Mouse (Mus musculus): ENCODE measurements around the gene Hspa5. TPM values are rescaled to one million over a fixed set of nuclear protein-coding genes. Genes with fewer than 3 reads are reported as not detected.
"Not testable (repeated sequence)": the region's sequence is repeated elsewhere in the genome, so short reads cannot be mapped to it uniquely, and the experiment has no call there.

Hspa5 gene
- polyA plus RNA-seq, 1 experiment = 520 TPM

GRCm38 (mm10) chr2:34805364-34805950, 33.7 kb downstream of the Hspa5 start:
- Histone ChIP-seq H3K79me3 (ENCODE audit: low read depth) (peaks cover 67% of the 10 kb centered on the region), H3K27me3 (ENCODE audit: control insufficient read depth, insufficient read depth, insufficient read length) (no peaks in the 10 kb centered on the region), H3K36me3 (ENCODE audit: control insufficient read depth, insufficient read depth) (peaks cover 47% of the 10 kb centered on the region), H3K4me3 (ENCODE audit: insufficient read depth, poor library complexity, severe bottlenecking) (no peak overlapping the region), H3K79me2 (ENCODE audit: control insufficient read depth, insufficient read depth) (peaks cover 83% of the 10 kb centered on the region), H3ac (ENCODE audit: control insufficient read depth, insufficient read length, low read depth) (no peak overlapping the region)
- TF ChIP-seq MYOD1 (IDR thresholded peaks at IDR 0.05; ENCODE audit: control insufficient read depth, insufficient read length, low read depth) (no peak), FOSL1 (IDR thresholded peaks at IDR 0.05; ENCODE audit: insufficient read depth, low read length, poor library complexity, severe bottlenecking) (no peak), CTCF (IDR thresholded peaks at IDR 0.05; ENCODE audit: control insufficient read depth, insufficient read depth, insufficient read length) (no peak), CEBPB (IDR thresholded peaks at IDR 0.05; ENCODE audit: low read depth) (no peak), MAX (IDR thresholded peaks at IDR 0.05) (no peak)

- H3K27me3 ChIP-seq (ENCODE audit: control insufficient read depth, insufficient read depth, insufficient read length) = no peaks in the 10 kb centered on the region
- peaks cover 71% of the 10 kb centered on the region for H3K79me3 ChIP-seq (ENCODE audit: low read depth)
- TF ChIP-seq MAX (IDR thresholded peaks at IDR 0.05) (no peak), USF1 (IDR thresholded peaks at IDR 0.05; ENCODE audit: low read depth) (no peak), MYOD1 (IDR thresholded peaks at IDR 0.05; ENCODE audit: control insufficient read depth, insufficient read length, low read depth) (peak; percentile 71), FOSL1 (IDR thresholded peaks at IDR 0.05; ENCODE audit: insufficient read depth, low read length, poor library complexity, severe bottlenecking) (no peak)
- no peak overlapping the region for H3ac ChIP-seq (ENCODE audit: control insufficient read depth, insufficient read length, low read depth)
- peaks cover 99% of the 10 kb centered on the region for H3K79me2 ChIP-seq (ENCODE audit: control insufficient read depth, insufficient read depth)
- H3K4me3 ChIP-seq (ENCODE audit: insufficient read depth, poor library complexity, severe bottlenecking) = no peak overlapping the region
- peaks cover 71% of the 10 kb centered on the region for H3K36me3 ChIP-seq (ENCODE audit: control insufficient read depth, insufficient read depth)
Observed at GRCm38 (mm10) chr2:34808057-34808456, 36.3 kb downstream of the Hspa5 start.

- no peak for TF ChIP-seq MYOG (IDR thresholded peaks at IDR 0.05; ENCODE audit: control insufficient read depth, extremely low read depth, insufficient read length)
- no peak for TF ChIP-seq MYOD1 (IDR thresholded peaks at IDR 0.05; ENCODE audit: control insufficient read depth, insufficient read length, low read depth)
- TF ChIP-seq CEBPB (IDR thresholded peaks at IDR 0.05; ENCODE audit: low read depth) = no peak
- TF ChIP-seq MAX (IDR thresholded peaks at IDR 0.05) = no peak
- TF ChIP-seq USF1 (IDR thresholded peaks at IDR 0.05; ENCODE audit: low read depth) = no peak
- no peak for TF ChIP-seq CTCF (IDR thresholded peaks at IDR 0.05; ENCODE audit: control insufficient read depth, insufficient read depth, insufficient read length)
- no peak for TF ChIP-seq FOSL1 (IDR thresholded peaks at IDR 0.05; ENCODE audit: insufficient read depth, low read length, poor library complexity, severe bottlenecking)
- Histone ChIP-seq H3K27me3 (ENCODE audit: control insufficient read depth, insufficient read depth, insufficient read length) (no peaks in the 10 kb centered on the region), H3K4me3 (ENCODE audit: insufficient read depth, poor library complexity, severe bottlenecking) (no peak overlapping the region), H3K79me3 (ENCODE audit: low read depth) (peaks cover 56% of the 10 kb centered on the region), H3ac (ENCODE audit: control insufficient read depth, insufficient read length, low read depth) (no peak overlapping the region), H3K36me3 (ENCODE audit: control insufficient read depth, insufficient read depth) (peaks cover 80% of the 10 kb centered on the region), H3K79me2 (ENCODE audit: control insufficient read depth, insufficient read depth) (peaks cover 97% of the 10 kb centered on the region)
Observed at GRCm38 (mm10) chr2:34809568-34809967, 37.8 kb downstream of the Hspa5 start.

DNA sequence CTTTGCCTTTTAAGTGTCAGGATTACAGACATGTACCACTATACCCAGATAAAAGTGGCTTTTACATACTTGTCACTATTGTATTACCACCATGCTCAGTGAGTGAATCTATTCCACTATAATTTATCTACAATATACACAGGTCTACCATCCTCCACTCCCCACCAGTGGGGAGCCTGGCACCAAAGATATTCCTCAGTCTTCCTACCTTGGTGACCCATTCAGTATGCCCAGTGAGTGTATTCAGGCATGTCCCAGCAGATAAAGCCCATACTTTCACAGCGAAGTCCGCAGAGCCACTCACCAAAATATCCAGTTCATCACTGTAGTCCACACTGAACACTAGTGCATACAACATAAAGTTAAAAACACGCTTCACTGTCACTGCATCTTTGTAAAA, 39.0 kb downstream of the Hspa5 start:
- no peaks in the 10 kb centered on the region for H3K27me3 ChIP-seq (ENCODE audit: control insufficient read depth, insufficient read depth, insufficient read length)

DNA sequence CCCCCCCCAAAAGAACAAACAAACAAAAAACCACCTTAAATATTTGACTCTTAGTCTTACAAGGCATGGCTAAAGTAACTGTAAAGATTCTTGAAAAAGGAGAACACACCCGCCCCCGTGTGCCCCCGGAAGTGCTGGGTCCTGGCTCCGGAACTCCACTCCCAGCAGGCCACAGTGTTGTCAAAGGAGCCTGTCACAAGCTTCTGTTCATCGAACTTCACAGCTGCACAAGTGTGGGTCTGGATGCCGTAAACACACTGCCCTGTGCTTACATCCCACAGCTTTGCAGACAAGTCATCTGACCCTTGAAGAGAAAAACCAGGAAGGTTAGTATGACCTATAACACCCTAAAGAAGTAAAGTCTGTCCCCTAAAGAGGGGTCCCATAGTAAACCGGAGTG, 40.9 kb downstream of the Hspa5 start:
- Histone ChIP-seq H3K27me3 (ENCODE audit: control insufficient read depth, insufficient read depth, insufficient read length) (no peaks in the 10 kb centered on the region), H3K36me3 (ENCODE audit: control insufficient read depth, insufficient read depth) (peaks cover 83% of the 10 kb centered on the region), H3K79me2 (ENCODE audit: control insufficient read depth, insufficient read depth) (peaks cover 93% of the 10 kb centered on the region), H3K79me3 (ENCODE audit: low read depth) (peaks cover 34% of the 10 kb centered on the region), H3ac (ENCODE audit: control insufficient read depth, insufficient read length, low read depth) (no peak overlapping the region), H3K4me3 (ENCODE audit: insufficient read depth, poor library complexity, severe bottlenecking) (no peak overlapping the region)
- no peak for TF ChIP-seq MYOG (IDR thresholded peaks at IDR 0.05; ENCODE audit: control insufficient read depth, extremely low read depth, insufficient read length)
- no peak for TF ChIP-seq CEBPB (IDR thresholded peaks at IDR 0.05; ENCODE audit: low read depth)
- TF ChIP-seq USF1 (IDR thresholded peaks at IDR 0.05; ENCODE audit: low read depth) = no peak
- no peak for TF ChIP-seq CTCF (IDR thresholded peaks at IDR 0.05; ENCODE audit: control insufficient read depth, insufficient read depth, insufficient read length)
- TF ChIP-seq FOSL1 (IDR thresholded peaks at IDR 0.05; ENCODE audit: insufficient read depth, low read length, poor library complexity, severe bottlenecking) = no peak
- TF ChIP-seq MAX (IDR thresholded peaks at IDR 0.05) = no peak
- no peak for TF ChIP-seq MYOD1 (IDR thresholded peaks at IDR 0.05; ENCODE audit: control insufficient read depth, insufficient read length, low read depth)

More for the DNA sequence above, 39.0 kb downstream of the Hspa5 start:
- no peak for TF ChIP-seq MYOG (IDR thresholded peaks at IDR 0.05; ENCODE audit: control insufficient read depth, extremely low read depth, insufficient read length)
- no peak for TF ChIP-seq MAX (IDR thresholded peaks at IDR 0.05)
- no peak for TF ChIP-seq FOSL1 (IDR thresholded peaks at IDR 0.05; ENCODE audit: insufficient read depth, low read length, poor library complexity, severe bottlenecking)
- no peak for TF ChIP-seq CEBPB (IDR thresholded peaks at IDR 0.05; ENCODE audit: low read depth)
- TF ChIP-seq USF1 (IDR thresholded peaks at IDR 0.05; ENCODE audit: low read depth) = no peak
- Histone ChIP-seq H3K4me3 (ENCODE audit: insufficient read depth, poor library complexity, severe bottlenecking) (no peak overlapping the region), H3ac (ENCODE audit: control insufficient read depth, insufficient read length, low read depth) (no peak overlapping the region), H3K36me3 (ENCODE audit: control insufficient read depth, insufficient read depth) (peaks cover 82% of the 10 kb centered on the region), H3K79me2 (ENCODE audit: control insufficient read depth, insufficient read depth) (peaks cover 97% of the 10 kb centered on the region), H3K79me3 (ENCODE audit: low read depth) (peaks cover 44% of the 10 kb centered on the region)

GRCm38 (mm10) chr2:34815893-34816292, 44.1 kb downstream of the Hspa5 start:
- H3K27me3 ChIP-seq (ENCODE audit: control insufficient read depth, insufficient read depth, insufficient read length); H3K4me3 ChIP-seq (ENCODE audit: insufficient read depth, poor library complexity, severe bottlenecking); H3ac ChIP-seq (ENCODE audit: control insufficient read depth, insufficient read length, low read depth): not testable (repeated sequence)
- H3K79me2 ChIP-seq (ENCODE audit: control insufficient read depth, insufficient read depth) = peaks cover 69% of the 10 kb centered on the region
- peaks cover 92% of the 10 kb centered on the region for H3K36me3 ChIP-seq (ENCODE audit: control insufficient read depth, insufficient read depth)
- peaks cover 14% of the 10 kb centered on the region for H3K79me3 ChIP-seq (ENCODE audit: low read depth)
